Mouse (Mus musculus): ENCODE measurements around the gene Gm20671. TPM values are rescaled to one million over a fixed set of nuclear protein-coding genes. Genes with fewer than 3 reads are reported as not detected.
"Not testable (repeated sequence)": the region's sequence is repeated elsewhere in the genome, so short reads cannot be mapped to it uniquely, and the experiment has no call there.

Gm20671 gene
- polyA plus RNA-seq, 1 experiment from 2014 or later, result not detected

DNA sequence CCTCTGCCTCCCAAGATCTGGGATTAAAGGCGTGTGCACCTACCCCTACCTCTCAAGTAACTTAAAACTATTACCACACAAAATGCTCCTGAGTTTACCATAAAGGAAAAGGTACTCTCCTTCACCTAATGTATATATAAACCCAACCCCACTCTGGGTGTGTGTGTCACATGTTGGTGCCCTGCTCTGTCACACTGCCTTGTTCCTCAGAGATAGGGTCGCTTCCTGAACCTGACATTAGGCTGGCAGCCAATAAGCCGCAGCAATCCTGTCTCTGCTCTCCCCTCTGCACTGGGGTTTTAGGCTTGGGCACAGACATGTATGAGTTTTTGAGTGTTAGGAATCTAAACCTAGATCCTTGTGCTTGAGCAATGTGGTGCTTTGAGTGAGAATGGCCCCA is 48.7 kb downstream of the Gm20671 start:
- H3K4me2 ChIP-seq (replicated peaks), result no peak overlapping the region
- no peak for ATAC-seq (ENCODE audit: low FRiP score, low read depth)
- WGBS, result 93% methylated on average over 3 of the region's 3 CpGs
- H3K27me3 ChIP-seq, result no peaks in the 10 kb centered on the region
- no peaks in the 10 kb centered on the region for H3K9me3 ChIP-seq
- 0 out of 2 replicates have a peak, but pooled peaks cover 2% of the 10 kb centered on the region for H3K4me1 ChIP-seq
- H3K9ac ChIP-seq (replicated peaks), result no peak overlapping the region
- no peak overlapping the region for H3K27ac ChIP-seq (replicated peaks)
- H3K4me3 ChIP-seq, result no peak overlapping the region
- peaks cover 14% of the 10 kb centered on the region for H3K36me3 ChIP-seq

DNA sequence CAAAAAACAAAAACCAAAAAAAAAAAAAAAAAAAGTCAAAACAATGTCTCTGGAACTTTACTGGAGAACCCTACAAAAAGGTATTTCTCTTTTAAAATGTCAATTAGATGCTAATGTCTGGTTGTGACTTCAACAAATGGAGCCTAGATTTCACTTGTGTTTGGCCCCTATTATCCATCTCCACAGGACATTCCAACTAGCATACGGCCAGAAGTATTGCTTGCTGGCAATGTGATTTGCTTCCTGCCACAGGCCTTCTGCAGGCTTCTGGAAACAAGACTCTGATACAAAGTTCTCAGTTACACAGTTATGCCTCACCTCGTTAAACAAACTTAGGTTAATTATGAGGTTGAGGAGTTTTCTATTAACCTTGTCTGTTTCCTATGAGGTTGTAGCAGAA is 54.5 kb downstream of the Gm20671 start:
- ATAC-seq (ENCODE audit: low FRiP score, low read depth), result no peak
- WGBS, result 79% methylated on average over 2 of the region's 2 CpGs
- Histone ChIP-seq H3K9me3 (no peaks in the 10 kb centered on the region), H3K9ac (replicated peaks) (no peak overlapping the region), H3K27me3 (no peaks in the 10 kb centered on the region), H3K36me3 (peaks cover 36% of the 10 kb centered on the region), H3K4me2 (replicated peaks) (no peak overlapping the region), H3K27ac (replicated peaks) (no peak overlapping the region), H3K4me1 (0 out of 2 replicates have a peak, but pooled peaks cover 2% of the 10 kb centered on the region), H3K4me3 (no peak overlapping the region)

DNA sequence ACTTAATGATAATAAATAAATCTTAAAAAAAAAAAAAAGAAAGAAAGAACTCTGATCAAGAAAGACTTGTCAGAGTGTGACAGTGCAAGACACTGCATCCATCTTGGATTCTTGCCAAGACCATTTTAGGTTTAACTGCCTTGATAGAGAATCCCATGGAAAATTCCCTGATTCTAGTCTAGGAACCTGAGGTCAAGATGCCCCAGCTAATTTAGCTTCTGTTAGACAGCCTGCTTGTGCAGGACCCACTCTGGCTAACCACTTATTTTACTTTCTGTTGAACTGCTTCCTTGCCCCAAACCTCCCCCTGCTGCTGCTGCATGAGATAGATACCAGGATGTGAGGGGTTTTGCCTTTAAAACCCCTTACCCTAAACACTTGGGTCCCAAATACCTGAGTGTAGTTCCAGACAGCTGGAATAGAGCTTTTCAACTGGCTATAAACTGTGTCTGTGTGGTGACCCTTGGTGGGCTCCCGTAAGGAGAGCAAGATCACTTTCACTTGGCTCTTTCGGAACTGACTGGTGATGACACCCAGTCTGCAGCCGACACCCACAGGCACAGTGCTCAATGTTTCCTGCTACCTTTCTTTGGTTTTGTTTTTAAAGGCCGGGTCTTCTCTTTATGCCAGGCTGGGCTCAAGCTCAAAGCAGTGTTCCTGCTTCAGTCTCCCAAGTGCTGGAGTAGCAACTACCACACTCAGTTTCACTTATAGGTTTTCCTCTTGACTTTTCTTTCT is 59.1 kb downstream of the Gm20671 start:
- Histone ChIP-seq H3K4me1 (no peaks in the 10 kb centered on the region), H3K9ac (replicated peaks) (no peak overlapping the region), H3K4me2 (replicated peaks) (no peak overlapping the region), H3K27me3 (no peaks in the 10 kb centered on the region), H3K9me3 (no peaks in the 10 kb centered on the region), H3K27ac (replicated peaks) (no peak overlapping the region), H3K36me3 (peaks cover 39% of the 10 kb centered on the region), H3K4me3 (no peak overlapping the region)
- ATAC-seq (ENCODE audit: low FRiP score, low read depth), result no peak
- WGBS, result 94% methylated on average over 4 of the region's 4 CpGs

DNA sequence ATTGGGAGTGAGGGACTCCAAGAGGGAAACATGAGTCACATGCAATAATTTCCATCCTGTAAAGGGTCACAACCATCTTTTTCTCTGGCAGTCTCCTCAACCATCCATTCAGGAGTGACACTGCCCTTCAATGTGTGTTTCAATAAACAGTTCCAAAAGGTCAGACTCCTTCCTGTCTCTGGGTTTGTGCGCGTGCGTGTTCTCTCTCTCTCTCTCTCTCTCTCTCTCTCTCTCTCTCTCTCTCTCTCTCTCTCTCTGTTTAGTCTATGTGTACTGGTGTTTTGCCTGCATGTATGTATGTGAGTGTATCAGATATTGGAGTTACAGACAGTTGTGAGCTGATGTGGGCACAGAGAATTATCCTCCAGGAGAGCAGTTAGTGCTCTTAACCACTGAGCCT is 59.9 kb downstream of the Gm20671 start:
- WGBS, result 84% methylated on average over 3 of the region's 3 CpGs
- ATAC-seq (ENCODE audit: low FRiP score, low read depth), result no peak

DNA sequence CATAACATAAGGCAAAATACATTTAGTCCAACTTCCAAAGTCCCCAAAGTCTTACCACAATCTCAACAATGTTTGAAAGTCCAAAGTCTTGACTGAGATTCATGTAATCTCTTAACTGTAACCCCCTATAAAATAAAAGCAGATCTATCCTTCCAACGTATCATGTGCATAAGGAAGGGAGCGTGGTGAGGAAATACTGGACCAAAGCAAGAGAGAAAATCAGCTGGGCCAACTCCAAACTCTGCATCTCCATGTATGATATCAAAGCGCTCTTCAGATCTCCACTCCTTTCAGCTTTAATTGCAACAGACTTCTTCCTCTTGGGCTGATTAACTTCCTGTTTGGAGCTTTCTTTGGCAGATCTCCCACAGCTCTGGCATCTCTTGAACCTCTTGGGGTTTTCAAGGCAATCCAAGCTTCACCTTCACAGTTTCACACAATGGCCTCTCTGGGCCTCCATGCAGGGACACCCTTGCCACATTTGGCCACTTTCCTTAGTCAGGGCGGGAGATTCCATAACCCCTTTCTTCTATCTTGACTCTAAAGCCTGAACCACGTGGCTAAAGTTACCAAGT is 65.3 kb downstream of the Gm20671 start:
- no peak for ATAC-seq (ENCODE audit: low FRiP score, low read depth)
- peaks cover 33% of the 10 kb centered on the region for H3K36me3 ChIP-seq
- no peak overlapping the region for H3K27ac ChIP-seq (replicated peaks)
- no peaks in the 10 kb centered on the region for H3K27me3 ChIP-seq
- 97% methylated on average over 5 of the region's 5 CpGs for WGBS
- H3K4me2 ChIP-seq (replicated peaks), result no peak overlapping the region
- no peaks in the 10 kb centered on the region for H3K9me3 ChIP-seq
- H3K9ac ChIP-seq (replicated peaks), result no peak overlapping the region
- no peaks in the 10 kb centered on the region for H3K4me1 ChIP-seq
- no peak overlapping the region for H3K4me3 ChIP-seq

More for the DNA sequence above, 59.9 kb downstream of the Gm20671 start:
- H3K9ac ChIP-seq (replicated peaks), result no peak overlapping the region
- no peak overlapping the region for H3K4me3 ChIP-seq
- H3K27me3 ChIP-seq, result no peaks in the 10 kb centered on the region
- no peaks in the 10 kb centered on the region for H3K4me1 ChIP-seq
- H3K27ac ChIP-seq (replicated peaks), result no peak overlapping the region
- no peaks in the 10 kb centered on the region for H3K9me3 ChIP-seq
- no peak overlapping the region for H3K4me2 ChIP-seq (replicated peaks)
- H3K36me3 ChIP-seq, result peaks cover 40% of the 10 kb centered on the region

DNA sequence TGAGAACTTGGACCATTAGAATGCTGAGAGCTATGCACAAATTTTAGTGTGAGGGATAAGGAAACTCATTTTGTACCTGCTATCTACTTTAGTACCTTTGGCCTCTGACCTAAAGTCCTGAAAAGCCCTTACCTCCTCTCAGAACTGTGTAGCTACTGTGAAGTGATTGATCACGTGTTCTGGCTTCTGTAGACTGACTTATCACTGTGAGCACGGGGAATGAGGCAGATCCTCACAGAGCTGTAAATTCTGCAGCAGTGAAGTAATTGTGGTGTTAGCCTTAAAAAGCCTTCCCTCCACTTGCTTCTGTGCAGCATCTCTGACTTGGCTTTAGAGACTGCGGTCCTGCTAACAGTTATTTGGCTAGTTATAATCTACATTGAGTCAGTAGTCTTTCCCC is 66.1 kb downstream of the Gm20671 start:
- ATAC-seq (ENCODE audit: low FRiP score, low read depth), result no peak
- Histone ChIP-seq H3K4me1 (no peaks in the 10 kb centered on the region), H3K4me2 (replicated peaks) (no peak overlapping the region), H3K36me3 (peaks cover 33% of the 10 kb centered on the region), H3K27ac (replicated peaks) (no peak overlapping the region), H3K4me3 (no peak overlapping the region), H3K27me3 (no peaks in the 10 kb centered on the region), H3K9ac (replicated peaks) (no peak overlapping the region), H3K9me3 (no peaks in the 10 kb centered on the region)
- WGBS, result 94% methylated on average over 3 of the region's 3 CpGs

DNA sequence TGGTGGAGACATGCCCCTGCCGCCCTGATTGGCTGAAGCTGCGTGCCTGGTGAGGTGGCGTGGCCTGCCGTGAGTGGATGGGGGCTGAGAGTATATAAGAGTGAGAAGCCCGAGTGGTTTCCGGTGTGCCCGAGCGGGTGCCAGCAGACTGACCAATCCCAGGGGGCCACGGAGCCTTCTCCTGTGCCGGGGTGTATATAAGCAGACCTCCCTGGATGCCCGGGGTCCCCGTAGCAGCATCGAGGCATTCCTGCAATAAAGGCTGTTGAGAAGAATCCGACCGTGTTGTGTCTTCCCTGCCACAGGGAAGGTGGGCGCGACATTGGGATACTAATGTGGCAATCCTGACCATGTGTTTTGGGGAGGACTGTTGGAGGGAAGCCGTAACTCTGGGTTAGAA is 66.6 kb downstream of the Gm20671 start:
- H3K4me2 ChIP-seq (replicated peaks); H3K9ac ChIP-seq (replicated peaks); H3K4me1 ChIP-seq; H3K4me3 ChIP-seq; H3K27me3 ChIP-seq; H3K9me3 ChIP-seq; ATAC-seq (ENCODE audit: low FRiP score, low read depth); H3K27ac ChIP-seq (replicated peaks): not testable (repeated sequence)
- H3K36me3 ChIP-seq, result peaks cover 33% of the 10 kb centered on the region
- WGBS, result 94% methylated on average over 18 of the region's 18 CpGs

DNA sequence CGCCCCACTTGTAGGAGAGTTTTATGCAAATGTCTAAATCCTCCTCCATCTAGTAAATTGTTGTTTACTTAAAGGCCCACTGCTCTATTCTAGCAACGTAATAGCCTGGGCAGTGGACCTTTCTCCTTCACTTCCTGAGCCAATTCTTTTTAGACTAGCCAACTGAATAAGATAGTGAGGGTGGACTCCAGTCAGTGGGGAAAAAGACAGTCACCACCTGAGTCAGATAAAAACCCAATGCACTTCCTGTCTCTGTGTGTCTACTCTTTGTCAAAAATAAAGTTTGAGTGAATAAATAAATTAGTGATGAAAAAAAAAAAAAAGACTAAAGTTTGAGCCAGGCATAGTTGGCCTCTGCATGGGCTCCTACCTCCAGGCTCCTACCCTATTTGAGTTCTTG is 67.2 kb downstream of the Gm20671 start:
- Histone ChIP-seq H3K27me3 (no peaks in the 10 kb centered on the region), H3K9me3 (no peaks in the 10 kb centered on the region), H3K9ac (replicated peaks) (no peak overlapping the region), H3K4me3 (no peak overlapping the region), H3K36me3 (peaks cover 31% of the 10 kb centered on the region), H3K4me1 (no peaks in the 10 kb centered on the region), H3K27ac (replicated peaks) (no peak overlapping the region), H3K4me2 (replicated peaks) (no peak overlapping the region)
- 74% methylated on average over 2 of the region's 2 CpGs for WGBS
- ATAC-seq (ENCODE audit: low FRiP score, low read depth), result no peak

DNA sequence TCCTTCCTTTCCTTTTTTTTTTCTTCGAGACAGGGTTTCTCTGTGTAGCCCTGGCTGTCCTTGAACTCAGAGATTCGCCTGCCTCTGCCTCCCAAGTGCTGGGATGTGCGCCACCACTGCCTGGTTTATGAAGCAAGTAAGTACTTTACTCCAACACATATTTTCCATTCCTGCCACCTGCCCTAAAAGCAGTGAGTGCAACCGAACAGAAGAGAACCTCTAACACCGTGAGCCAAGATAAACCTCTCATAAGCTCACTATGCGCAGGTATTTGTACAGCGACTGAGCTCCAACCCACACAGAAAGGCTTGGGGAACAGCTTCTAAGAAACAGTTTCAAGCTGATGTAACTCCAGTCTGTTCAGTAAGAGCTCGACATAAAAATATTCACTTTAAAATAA is 70.8 kb downstream of the Gm20671 start:
- no peak for ATAC-seq (ENCODE audit: low FRiP score, low read depth)
- Histone ChIP-seq H3K27ac (replicated peaks) (no peak overlapping the region), H3K9me3 (no peaks in the 10 kb centered on the region), H3K36me3 (no peaks in the 10 kb centered on the region), H3K4me1 (peaks cover 10% of the 10 kb centered on the region), H3K9ac (replicated peaks) (no peak overlapping the region), H3K4me3 (no peak overlapping the region), H3K27me3 (no peaks in the 10 kb centered on the region), H3K4me2 (replicated peaks) (no peak overlapping the region)
- 95% methylated on average over 8 of the region's 8 CpGs for WGBS

DNA sequence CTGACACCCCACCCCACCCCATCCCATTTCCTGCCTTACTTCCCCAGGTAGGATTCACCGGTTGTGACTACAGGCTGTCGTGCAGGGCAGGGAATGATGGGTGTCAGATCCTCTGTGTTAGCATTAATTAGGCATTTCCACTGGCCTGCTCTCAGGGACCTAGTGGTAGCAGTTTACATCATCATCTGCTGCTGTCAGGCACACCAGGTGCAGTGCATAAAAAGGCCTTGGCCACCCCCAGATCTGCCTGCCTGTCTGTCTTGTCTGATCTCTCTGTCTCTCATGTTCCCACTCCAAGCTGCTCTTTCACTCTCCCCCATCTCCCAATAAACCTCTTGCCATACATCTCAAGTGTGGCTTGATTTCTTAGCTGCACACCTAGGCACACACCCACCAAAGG is 75.2 kb downstream of the Gm20671 start:
- H3K27ac ChIP-seq (replicated peaks), result no peak overlapping the region
- H3K4me3 ChIP-seq, result no peak overlapping the region
- no peaks in the 10 kb centered on the region for H3K27me3 ChIP-seq
- no peak overlapping the region for H3K4me2 ChIP-seq (replicated peaks)
- 61% methylated on average over 2 of the region's 2 CpGs for WGBS
- H3K4me1 ChIP-seq, result peaks cover 14% of the 10 kb centered on the region
- H3K9me3 ChIP-seq, result no peaks in the 10 kb centered on the region
- no peak for ATAC-seq (ENCODE audit: low FRiP score, low read depth)
- H3K36me3 ChIP-seq, result no peaks in the 10 kb centered on the region
- no peak overlapping the region for H3K9ac ChIP-seq (replicated peaks)

DNA sequence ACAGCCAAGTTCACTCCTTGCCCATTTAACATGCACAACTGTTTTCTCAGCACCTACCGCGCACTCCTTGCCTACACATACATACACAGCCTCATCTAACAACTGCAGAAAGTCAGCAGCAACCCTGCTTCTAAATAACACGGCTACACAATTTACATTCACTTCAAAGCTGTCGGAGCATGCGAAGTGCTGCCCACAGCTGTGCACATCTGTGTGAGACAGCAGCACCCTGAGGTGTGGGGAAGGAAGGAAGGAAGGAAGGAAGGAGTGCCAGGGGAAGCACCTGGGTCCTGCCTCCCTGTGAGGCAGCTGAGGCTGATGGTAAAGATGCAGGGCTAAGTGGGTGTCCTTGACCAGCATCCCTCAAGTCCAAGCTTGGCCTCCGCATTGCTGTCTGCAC is 78.0 kb downstream of the Gm20671 start:
- no peak overlapping the region for H3K4me2 ChIP-seq (replicated peaks)
- no peak overlapping the region for H3K9ac ChIP-seq (replicated peaks)
- H3K4me3 ChIP-seq, result no peak overlapping the region
- peaks cover 24% of the 10 kb centered on the region for H3K4me1 ChIP-seq
- 95% methylated on average over 6 of the region's 6 CpGs for WGBS
- H3K27ac ChIP-seq (replicated peaks), result no peak overlapping the region
- no peaks in the 10 kb centered on the region for H3K36me3 ChIP-seq
- no peaks in the 10 kb centered on the region for H3K27me3 ChIP-seq
- H3K9me3 ChIP-seq, result no peaks in the 10 kb centered on the region
- no peak for ATAC-seq (ENCODE audit: low FRiP score, low read depth)

DNA sequence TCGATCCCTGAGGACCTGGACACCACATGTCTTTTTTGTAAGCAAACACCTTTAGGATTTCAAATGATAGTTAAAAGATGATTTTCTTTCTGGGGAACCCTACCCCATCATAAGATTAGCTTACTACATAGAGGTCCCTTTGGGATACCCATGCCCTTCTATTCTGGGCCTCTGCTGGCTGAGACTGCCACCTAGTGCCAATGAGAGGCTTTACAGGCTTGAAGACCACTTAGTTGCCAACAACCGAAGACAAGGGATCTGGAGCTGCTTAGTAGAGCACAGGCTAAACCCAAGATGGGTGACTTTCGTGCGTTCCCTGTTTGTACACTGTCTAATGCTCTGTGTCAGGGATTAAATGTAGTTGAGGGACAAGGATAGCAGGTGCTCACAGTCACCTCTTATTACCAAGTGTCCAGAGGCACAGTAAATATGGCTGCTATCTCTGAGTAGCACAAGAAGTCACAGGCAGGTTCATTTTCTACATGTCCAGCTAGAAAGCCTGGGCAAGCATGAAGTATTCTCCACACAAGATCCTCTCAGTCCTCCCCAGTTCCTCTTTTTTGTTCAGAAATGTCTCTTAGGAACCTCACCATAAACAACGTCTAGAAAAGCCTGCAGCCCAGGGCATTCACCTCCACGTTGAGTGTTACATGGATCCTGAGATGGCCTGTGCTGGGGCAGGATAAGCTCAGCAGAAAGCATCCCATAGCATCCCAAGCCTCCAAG is 79.1 kb downstream of the Gm20671 start:
- ATAC-seq (ENCODE audit: low FRiP score, low read depth), result no peak
- Histone ChIP-seq H3K36me3 (no peaks in the 10 kb centered on the region), H3K4me3 (no peak overlapping the region), H3K27ac (replicated peaks) (no peak overlapping the region), H3K27me3 (no peaks in the 10 kb centered on the region), H3K9me3 (no peaks in the 10 kb centered on the region), H3K4me2 (replicated peaks) (no peak overlapping the region), H3K9ac (replicated peaks) (no peak overlapping the region), H3K4me1 (peaks cover 24% of the 10 kb centered on the region)
- WGBS, result 71% methylated on average over 6 of the region's 6 CpGs
